Mouse (Mus musculus): ENCODE data around the gene Aadac. TPM values are rescaled to one million over a fixed set of nuclear protein-coding genes. Genes with fewer than 3 reads are reported as not detected.

Gene Aadac
- polyA plus RNA-seq, 2 experiments = 102 to 259 TPM

GRCm38 (mm10) chr3:60078883-60079415 is 53.4 kb downstream of the Aadac start:
- DNase-seq (ENCODE audit: low read depth in 3 of 3, low spot score in 3 of 3) (no peak), ATAC-seq (ENCODE audit: insufficient read depth) (no peak)
- H3K9me3 ChIP-seq (ENCODE audit: control insufficient read depth, low read length) = no peaks in the 10 kb centered on the region
- no peaks in the 10 kb centered on the region for H3K36me3 ChIP-seq (replicated peaks; ENCODE audit: control insufficient read depth, insufficient read depth, low read depth)
- H3K4me3 ChIP-seq (ENCODE audit: insufficient read depth in 1 of 2, low read depth in 2 of 2, low read length in 2 of 2) = no peak overlapping the region
- no peak overlapping the region for H3K9ac ChIP-seq (replicated peaks)
- H3K4me1 ChIP-seq (replicated peaks; ENCODE audit: control insufficient read depth in 2 of 2, insufficient read depth in 2 of 2, low read length in 1 of 2) = peaks cover 0 to 8% of the 10 kb centered on the region in 2 experiments; a peak in 1 of 4 replicates
- H3K27me3 ChIP-seq (ENCODE audit: control insufficient read depth, insufficient read depth, low read length) = no peaks in the 10 kb centered on the region
- no peak overlapping the region for H3K4me2 ChIP-seq (ENCODE audit: low read depth)
- WGBS (ENCODE audit: insufficient replicate concordance) = 63% methylated on average over 1 of the region's 1 CpGs
- TF ChIP-seq EP300 (IDR thresholded peaks at IDR 0.05; ENCODE audit: low read depth) (no peak), CTCF (IDR thresholded peaks at IDR 0.05; ENCODE audit: low read depth) (no peak)
- no peak overlapping the region for H3K27ac ChIP-seq

GRCm38 (mm10) chr3:60080572-60080971 is 55.1 kb downstream of the Aadac start:
- TF ChIP-seq CTCF (IDR thresholded peaks at IDR 0.05; ENCODE audit: low read depth) (no peak), EP300 (IDR thresholded peaks at IDR 0.05; ENCODE audit: low read depth) (no peak)
- Histone ChIP-seq H3K4me3 (ENCODE audit: insufficient read depth in 1 of 2, low read depth in 2 of 2, low read length in 2 of 2) (no peak overlapping the region), H3K9me3 (ENCODE audit: control insufficient read depth, low read length) (no peaks in the 10 kb centered on the region), H3K27me3 (ENCODE audit: control insufficient read depth, insufficient read depth, low read length) (no peaks in the 10 kb centered on the region), H3K4me1 (replicated peaks; ENCODE audit: control insufficient read depth in 2 of 2, insufficient read depth in 2 of 2, low read length in 1 of 2) (peaks cover 0 to 8% of the 10 kb centered on the region in 2 experiments; a peak in 1 of 4 replicates), H3K36me3 (replicated peaks; ENCODE audit: control insufficient read depth, insufficient read depth, low read depth) (no peaks in the 10 kb centered on the region), H3K27ac (no peak overlapping the region), H3K9ac (replicated peaks) (no peak overlapping the region), H3K4me2 (ENCODE audit: low read depth) (no peak overlapping the region)
- peak in 1 of 3 experiments; percentile 22 for DNase-seq (ENCODE audit: low read depth in 3 of 3, low spot score in 3 of 3)
- WGBS (ENCODE audit: insufficient replicate concordance) = 20% methylated on average over 4 of the region's 4 CpGs
- no peak for ATAC-seq (ENCODE audit: insufficient read depth)

GRCm38 (mm10) chr3:60081648-60082047 is 56.1 kb downstream of the Aadac start, which contains the start of gene Sucnr1:
Sucnr1 (plus strand) TSS chr3:60081869.
- ATAC-seq (ENCODE audit: insufficient read depth) (no peak), DNase-seq (ENCODE audit: low read depth in 3 of 3, low spot score in 3 of 3) (no peak)
- TF ChIP-seq EP300 (IDR thresholded peaks at IDR 0.05; ENCODE audit: low read depth) (no peak), CTCF (IDR thresholded peaks at IDR 0.05; ENCODE audit: low read depth) (no peak)
- Histone ChIP-seq H3K9me3 (ENCODE audit: control insufficient read depth, low read length) (no peaks in the 10 kb centered on the region), H3K4me3 (ENCODE audit: insufficient read depth in 1 of 2, low read depth in 2 of 2, low read length in 2 of 2) (no peak within 1 kb of the TSS), H3K9ac (replicated peaks) (no peak within 1 kb of the TSS), H3K4me2 (ENCODE audit: low read depth) (no peak within 1 kb of the TSS), H3K27ac (no peak within 1 kb of the TSS), H3K36me3 (replicated peaks; ENCODE audit: control insufficient read depth, insufficient read depth, low read depth) (no peaks in the 10 kb centered on the region), H3K4me1 (replicated peaks; ENCODE audit: control insufficient read depth in 2 of 2, insufficient read depth in 2 of 2, low read length in 1 of 2) (peaks cover 0 to 8% of the 10 kb centered on the region in 2 experiments; a peak in 1 of 4 replicates), H3K27me3 (ENCODE audit: control insufficient read depth, insufficient read depth, low read length) (no peaks in the 10 kb centered on the region)
- WGBS (ENCODE audit: insufficient replicate concordance) = 39% methylated on average over 4 of the region's 4 CpGs

- TF ChIP-seq CTCF (IDR thresholded peaks at IDR 0.05; ENCODE audit: low read depth) (no peak), EP300 (IDR thresholded peaks at IDR 0.05; ENCODE audit: low read depth) (no peak)
- H3K9ac ChIP-seq (replicated peaks) = no peak overlapping the region
- no peaks in the 10 kb centered on the region for H3K36me3 ChIP-seq (replicated peaks; ENCODE audit: control insufficient read depth, insufficient read depth, low read depth)
- no peaks in the 10 kb centered on the region for H3K27me3 ChIP-seq (ENCODE audit: control insufficient read depth, insufficient read depth, low read length)
- H3K4me2 ChIP-seq (ENCODE audit: low read depth) = no peak overlapping the region
- no peaks in the 10 kb centered on the region for H3K9me3 ChIP-seq (ENCODE audit: control insufficient read depth, low read length)
- 62% methylated on average over 3 of the region's 3 CpGs for WGBS (ENCODE audit: insufficient replicate concordance)
- ATAC-seq (ENCODE audit: insufficient read depth) (no peak), DNase-seq (ENCODE audit: low read depth in 3 of 3, low spot score in 3 of 3) (no peak)
- H3K4me1 ChIP-seq (replicated peaks; ENCODE audit: control insufficient read depth in 2 of 2, insufficient read depth in 2 of 2, low read length in 1 of 2) = peaks cover 0 to 8% of the 10 kb centered on the region in 2 experiments; a peak in 1 of 4 replicates
- no peak overlapping the region for H3K27ac ChIP-seq
- no peak overlapping the region for H3K4me3 ChIP-seq (ENCODE audit: insufficient read depth in 1 of 2, low read depth in 2 of 2, low read length in 2 of 2)
These were observed 57.2 kb downstream of the Aadac start for GRCm38 (mm10) chr3:60082746-60083145.

- H3K27me3 ChIP-seq (ENCODE audit: control insufficient read depth, insufficient read depth, low read length) = no peaks in the 10 kb centered on the region
- 51% methylated on average over 2 of the region's 2 CpGs for WGBS (ENCODE audit: insufficient replicate concordance)
These were observed 60.2 kb downstream of the Aadac start for GRCm38 (mm10) chr3:60085729-60086128.

More at GRCm38 (mm10) chr3:60085729-60086128, 60.2 kb downstream of the Aadac start:
- H3K4me3 ChIP-seq (ENCODE audit: insufficient read depth in 1 of 2, low read depth in 2 of 2, low read length in 2 of 2) = no peak overlapping the region
- TF ChIP-seq EP300 (IDR thresholded peaks at IDR 0.05; ENCODE audit: low read depth) (no peak), CTCF (IDR thresholded peaks at IDR 0.05; ENCODE audit: low read depth) (no peak)
- H3K9me3 ChIP-seq (ENCODE audit: control insufficient read depth, low read length) = no peaks in the 10 kb centered on the region
- no peak overlapping the region for H3K27ac ChIP-seq
- no peak for DNase-seq (ENCODE audit: low read depth in 3 of 3, low spot score in 3 of 3)
- H3K36me3 ChIP-seq (replicated peaks; ENCODE audit: control insufficient read depth, insufficient read depth, low read depth) = no peaks in the 10 kb centered on the region
- H3K9ac ChIP-seq (replicated peaks) = no peak overlapping the region
- peaks cover 0 to under 1% of the 10 kb centered on the region in 2 experiments; a peak in 1 of 4 replicates for H3K4me1 ChIP-seq (replicated peaks; ENCODE audit: control insufficient read depth in 2 of 2, insufficient read depth in 2 of 2, low read length in 1 of 2)
- ATAC-seq (ENCODE audit: insufficient read depth) = no peak
- H3K4me2 ChIP-seq (ENCODE audit: low read depth) = no peak overlapping the region

Other genes with a start within 250 kb of the Aadac start
- not detected in 2 replicates for gene Gm8298, start 164.7 kb upstream of the Aadac start, polyA plus RNA-seq (2012; rRNA removed)
- gene Gm8298, start 164.7 kb upstream of the Aadac start, polyA plus RNA-seq (2014; fragmentation: Nextera tagmentation; extraction: Ambion mirVana) = not detected in 2 replicates
- not detected in 2 replicates for gene C130079G13Rik, start 100.5 kb upstream of the Aadac start, polyA plus RNA-seq (2012; rRNA removed)
- gene C130079G13Rik, start 100.5 kb upstream of the Aadac start, polyA plus RNA-seq (2014; fragmentation: Nextera tagmentation; extraction: Ambion mirVana) = not detected in 2 replicates
- gene Aadacl2, start 19.0 kb upstream of the Aadac start, polyA plus RNA-seq (2012; rRNA removed) = not detected in 2 replicates
- not detected in 2 replicates for gene Aadacl2, start 19.0 kb upstream of the Aadac start, polyA plus RNA-seq (2014; fragmentation: Nextera tagmentation; extraction: Ambion mirVana)
- gene Sucnr1, start 56.2 kb downstream of the Aadac start, polyA plus RNA-seq (2012; rRNA removed) = 0.04 and 0.11 TPM in 2 replicates
- 0.40 TPM in 1 of 2 replicates, not detected in the other for gene Sucnr1, start 56.2 kb downstream of the Aadac start, polyA plus RNA-seq (2014; fragmentation: Nextera tagmentation; extraction: Ambion mirVana)

Measured in liver, embryonic 14.5 days (tissue).